Mouse (Mus musculus) liver, embryonic 18 days (tissue): ENCODE measurements around the gene Prss46. TPM values are rescaled to one million over a fixed set of nuclear protein-coding genes. Genes with fewer than 3 reads are reported as not detected.

Experiments
- polyA plus RNA-seq: library from polyadenylated mRNA; depleted of rRNA; stranded (reverse); fragments of >200 nt; gene quantifications from 2 replicates; pipeline ENCODE4 v1.2.3, GENCODE M21; 2012; rRNA removed

The Prss46 gene
- polyA plus RNA-seq = not detected in 2 replicates

DNA sequence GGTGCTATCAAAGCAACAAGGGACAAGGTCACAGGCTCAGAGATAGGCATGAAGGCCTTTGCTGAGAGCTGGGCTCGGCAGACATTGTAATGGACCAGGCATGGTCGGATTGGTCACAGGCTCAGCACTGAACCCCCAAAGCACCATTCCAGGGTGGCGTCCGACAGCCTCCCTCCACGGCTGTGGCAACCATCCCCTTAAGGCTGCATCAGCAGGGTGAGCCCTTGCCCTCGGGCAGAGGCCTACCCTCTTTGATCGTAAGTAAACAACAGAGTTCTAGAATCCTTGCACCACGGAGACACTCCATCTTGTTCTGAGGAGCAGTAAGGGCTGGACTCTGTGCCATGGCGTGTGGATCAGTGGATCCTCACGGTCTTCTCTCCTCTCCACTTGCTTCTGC is at the start of gene Prss46:
Gene Prss46 (plus strand): TSS at position 301 of the 400 bp plus-strand sequence.

DNA sequence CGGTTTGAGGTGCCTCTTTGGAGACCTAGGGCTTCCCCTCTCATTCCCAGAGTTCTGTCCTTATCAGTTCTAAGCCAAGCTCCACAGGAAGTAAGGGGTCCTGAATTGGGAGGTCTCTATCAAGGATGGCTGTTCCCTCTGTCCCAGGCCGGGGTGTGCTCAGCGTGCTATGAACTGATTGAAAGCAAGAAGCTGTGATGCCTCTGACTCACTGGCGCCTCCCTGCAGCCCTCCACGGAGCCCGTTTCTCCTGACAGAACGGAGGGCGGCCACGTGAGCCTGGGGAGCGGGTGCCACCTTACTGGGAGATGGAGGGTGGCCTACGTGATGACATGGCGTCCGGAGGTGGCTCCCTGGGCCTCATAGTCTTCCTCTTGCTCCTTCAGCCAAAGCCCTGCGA is 46.4 kb upstream of the Prss46 start, which contains the start of gene Prss42:
Gene Prss42 (plus strand): TSS at position 301 of the 400 bp plus-strand sequence.

DNA sequence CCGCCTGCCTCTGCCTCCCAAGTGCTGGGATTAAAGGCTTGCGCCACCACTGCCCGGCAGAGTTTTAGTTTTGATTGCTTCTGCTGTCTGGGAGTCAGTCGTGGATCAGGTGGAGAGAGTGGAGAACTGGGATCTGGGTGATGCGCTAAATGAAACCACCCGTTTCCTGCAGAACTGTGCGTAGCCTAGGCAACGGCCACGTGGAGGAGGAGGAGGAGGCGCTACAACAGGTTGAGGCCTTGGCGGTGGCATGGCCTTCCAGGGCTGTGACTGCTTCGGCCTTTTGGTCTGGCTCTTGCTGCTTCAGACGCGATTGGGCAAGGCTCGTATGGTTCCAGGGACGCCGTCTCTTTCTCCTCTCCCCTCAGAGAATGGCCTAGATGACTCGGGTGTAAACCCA is 30.5 kb upstream of the Prss46 start, which contains the start of gene Prss44:
Gene Prss44 (plus strand): TSS at position 206 of the 400 bp plus-strand sequence.

GRCm38 (mm10) chr9:110826390-110826789 is 17.9 kb upstream of the Prss46 start, which contains the start of gene Prss43:
Gene Prss43 (plus strand): TSS chr9:110826690.

GRCm38 (mm10) chr9:110834411-110834810 is 9.9 kb upstream of the Prss46 start, which contains the start of gene Prss45:
Gene Prss45 (plus strand): TSS chr9:110834588.

GRCm38 (mm10) chr9:110857781-110858472 is 13.6 kb downstream of the Prss46 start, which contains the start of gene Prss50:
Gene Prss50 (plus strand): TSS chr9:110857967.

GRCm38 (mm10) chr9:110879191-110879920 is 35.0 kb downstream of the Prss46 start, which contains the start of gene Als2cl:
Gene Als2cl (plus strand): TSS chr9:110879870.

GRCm38 (mm10) chr9:110879998-110880561 is 35.8 kb downstream of the Prss46 start, which contains the start of gene Tmie:
Gene Tmie (minus strand): TSS chr9:110880113.

Other genes with a start within 250 kb of the Prss46 start
- gene Nradd, start 220.1 kb upstream of the Prss46 start, polyA plus RNA-seq = 1.8 TPM in 2 replicates
- gene Nbeal2, start 190.3 kb upstream of the Prss46 start, polyA plus RNA-seq = 6.3 and 7.9 TPM in 2 replicates
- gene Ccdc12, start 188.0 kb upstream of the Prss46 start, polyA plus RNA-seq = 59.7 and 60.4 TPM in 2 replicates
- gene Myl3, start 102.6 kb upstream of the Prss46 start, polyA plus RNA-seq = 0.08 TPM in 1 of 2 replicates, not detected in the other
- gene Pth1r, start 97.4 kb upstream of the Prss46 start, polyA plus RNA-seq = 2.5 and 3.2 TPM in 2 replicates
- gene Prss42, start 46.3 kb upstream of the Prss46 start, polyA plus RNA-seq = not detected in 2 replicates
- gene Prss44, start 30.5 kb upstream of the Prss46 start, polyA plus RNA-seq = not detected in 2 replicates
- gene Prss43, start 17.8 kb upstream of the Prss46 start, polyA plus RNA-seq = not detected in 2 replicates
- 0.03 TPM in 1 of 2 replicates, not detected in the other for gene Prss45, start 9.9 kb upstream of the Prss46 start, polyA plus RNA-seq
- 1.5 and 1.6 TPM in 2 replicates for gene Prss50, start 13.5 kb downstream of the Prss46 start, polyA plus RNA-seq
- gene Als2cl, start 35.4 kb downstream of the Prss46 start, polyA plus RNA-seq = 5.9 and 6.7 TPM in 2 replicates
- 4.0 and 4.3 TPM in 2 replicates for gene Tmie, start 35.6 kb downstream of the Prss46 start, polyA plus RNA-seq
- not detected in 2 replicates for gene Fam240a, start 72.4 kb downstream of the Prss46 start, polyA plus RNA-seq
- 0.02 TPM in 1 of 2 replicates, not detected in the other for gene Tdgf1, start 101.7 kb downstream of the Prss46 start, polyA plus RNA-seq
- gene Lrrc2, start 107.0 kb downstream of the Prss46 start, polyA plus RNA-seq = 0.05 and 0.10 TPM in 2 replicates
- 39.5 and 40.2 TPM in 2 replicates for gene Rtp3, start 146.1 kb downstream of the Prss46 start, polyA plus RNA-seq
- 108 and 154 TPM in 2 replicates for gene Ltf, start 174.8 kb downstream of the Prss46 start, polyA plus RNA-seq
- 5.9 and 7.2 TPM in 2 replicates for gene Ccrl2, start 213.0 kb downstream of the Prss46 start, polyA plus RNA-seq